Mouse (Mus musculus) CH12.LX (cell line): ENCODE measurements at regions not wholly inside any gene's neighbourhood (a gene's known extent, or its start where the extent isn't known, plus 50 kb on each side); places are given as distances from the start of the nearest gene placed in this dataset.

ENCODE experiments used
- DNase-seq: peaks from one replicate; pipeline ENCODE4 v3.0.0-alpha.2; 2013; ENCODE audit errors: extremely low read depth
- H3K27ac ChIP-seq: 2 replicates; pipeline ENCODE4 v1.5.1; 2012; ENCODE audit warnings: low read depth, mild to moderate bottlenecking, control low read depth, moderate library complexity; ENCODE audit not compliant: insufficient read depth
- H3K27me3 ChIP-seq: replicated peaks from 2 replicates; pipeline ENCODE3; 2012; ENCODE audit warnings: inconsistent platforms
- H3K36me3 ChIP-seq, 2 experiments: replicated peaks in 1 of 2; 2 replicates each; pipeline versions ENCODE3 to v1.6.1; 2012; ENCODE audit warnings: inconsistent platforms in 1 of 2, low read length in 1 of 2, mild to moderate bottlenecking in 1 of 2, mixed read lengths in 1 of 2, moderate library complexity in 1 of 2; ENCODE audit not compliant: control insufficient read depth in 1 of 2, insufficient read depth in 1 of 2
- H3K4me1 ChIP-seq, 2 experiments: 2 replicates each; pipeline ENCODE4 v1.6.1; 2012; ENCODE audit warnings: inconsistent platforms in 1 of 2, moderate library complexity in 1 of 2; ENCODE audit not compliant: insufficient read depth in 2 of 2, control insufficient read depth in 1 of 2
- H3K4me2 ChIP-seq: 2 replicates; pipeline ENCODE4 v1.6.1; 2012; ENCODE audit warnings: low read depth, mild to moderate bottlenecking, control low read depth; ENCODE audit not compliant: poor library complexity, insufficient read depth, severe bottlenecking
- H3K4me3 ChIP-seq, 3 experiments: fragments of 150-350 bp in 1 of 3; sonication (generic) in 1 of 3; replicated peaks in 1 of 3; 2 replicates each; pipeline versions ENCODE3 to v1.5.1; 2011 to 2012; ENCODE audit warnings: low read depth in 2 of 3, low read length in 2 of 3, mild to moderate bottlenecking in 2 of 3, moderate library complexity in 2 of 3, control low read depth in 1 of 3, improper control_type of control experiment in 1 of 3, inconsistent platforms in 1 of 3, mixed read lengths in 1 of 3; ENCODE audit not compliant: poor library complexity in 1 of 3
- H3K79me2 ChIP-seq: replicated peaks from 2 replicates; pipeline ENCODE4 v1.6.1; 2012; ENCODE audit warnings: mild to moderate bottlenecking, moderate library complexity; ENCODE audit not compliant: control insufficient read depth, poor library complexity, insufficient read depth, severe bottlenecking; ENCODE audit errors: extremely low read depth
- H3K9ac ChIP-seq: 2 replicates; pipeline ENCODE4 v1.6.1; 2012; ENCODE audit warnings: low read depth, mild to moderate bottlenecking, control low read depth, moderate library complexity; ENCODE audit not compliant: insufficient read depth
- H3K9me3 ChIP-seq: replicated peaks from 2 replicates; pipeline ENCODE3; 2012; ENCODE audit warnings: low read length, inconsistent platforms, mixed read lengths
- BHLHE40 ChIP-seq: IDR thresholded peaks from 2 replicates; pipeline ENCODE4 v1.6.1; 2011; ENCODE audit warnings: mild to moderate bottlenecking, low read depth, low read length, improper control_type of control experiment
- CHD1 ChIP-seq: IDR thresholded peaks from 2 replicates; pipeline ENCODE4 v1.6.1; 2012; ENCODE audit warnings: low read depth, low read length, improper control_type of control experiment, inconsistent platforms
- CTCF ChIP-seq, 2 experiments: IDR thresholded peaks in 1 of 2; conservative IDR thresholded peaks in 1 of 2; 2 replicates each; pipeline ENCODE4 v1.5.1; 2011 to 2012; ENCODE audit warnings: low read depth in 2 of 2, low read length in 2 of 2, improper control_type of control experiment in 1 of 2, inconsistent platforms in 1 of 2, mild to moderate bottlenecking in 1 of 2, moderate library complexity in 1 of 2
- ETS1 ChIP-seq: conservative IDR thresholded peaks from 2 replicates; pipeline ENCODE4 v1.6.1; 2012; ENCODE audit warnings: low read depth, mild to moderate bottlenecking, inconsistent platforms, low read length, improper control_type of control experiment, moderate library complexity
- GABPA ChIP-seq: IDR thresholded peaks from 2 replicates; pipeline ENCODE4 v1.6.1; 2012; ENCODE audit warnings: low read depth, low read length, improper control_type of control experiment, inconsistent platforms; ENCODE audit not compliant: insufficient replicate concordance
- HCFC1 ChIP-seq: IDR thresholded peaks from 2 replicates; pipeline ENCODE4 v1.6.1; 2012; ENCODE audit warnings: low read depth, mild to moderate bottlenecking, inconsistent platforms, low read length, improper control_type of control experiment
- IRF4 ChIP-seq: IDR thresholded peaks from 2 replicates; pipeline ENCODE4 v1.6.1; 2014; ENCODE audit warnings: low read depth, mild to moderate bottlenecking, inconsistent platforms, low read length, improper control_type of control experiment
- JUN ChIP-seq: IDR thresholded peaks from 2 replicates; pipeline ENCODE4 v1.6.1; 2011; ENCODE audit warnings: low read depth, mild to moderate bottlenecking, low read length, improper control_type of control experiment, moderate library complexity; ENCODE audit not compliant: insufficient read depth
- JUND ChIP-seq: conservative IDR thresholded peaks from 2 replicates; pipeline ENCODE4 v1.6.1; 2011; ENCODE audit warnings: low read depth, low read length, improper control_type of control experiment
- KAT2A ChIP-seq: IDR thresholded peaks from 2 replicates; pipeline ENCODE4 v1.6.1; 2012; ENCODE audit warnings: low read length, improper control_type of control experiment, inconsistent platforms; ENCODE audit not compliant: insufficient replicate concordance
- MAFK ChIP-seq: IDR thresholded peaks from 2 replicates; pipeline ENCODE4 v1.6.1; 2011; ENCODE audit warnings: low read length, improper control_type of control experiment; ENCODE audit not compliant: insufficient replicate concordance
- MAZ ChIP-seq: IDR thresholded peaks from 2 replicates; pipeline ENCODE4 v1.6.1; 2012; ENCODE audit warnings: low read depth, mild to moderate bottlenecking, inconsistent platforms, low read length, improper control_type of control experiment, moderate library complexity
- MEF2A ChIP-seq: IDR thresholded peaks from 2 replicates; pipeline ENCODE4 v1.6.1; 2014; ENCODE audit warnings: low read depth, mild to moderate bottlenecking, inconsistent platforms, low read length, improper control_type of control experiment, borderline replicate concordance
- MXI1 ChIP-seq: IDR thresholded peaks from 2 replicates; pipeline ENCODE4 v1.6.1; 2011; ENCODE audit warnings: mild to moderate bottlenecking, low read depth, low read length, improper control_type of control experiment
- NELFE ChIP-seq: IDR thresholded peaks from 2 replicates; pipeline ENCODE4 v1.6.1; 2011; ENCODE audit warnings: low read depth, low read length, improper control_type of control experiment
- PAX5 ChIP-seq: IDR thresholded peaks from 2 replicates; pipeline ENCODE4 v1.6.1; 2012; ENCODE audit warnings: low read length, inconsistent platforms, mixed read lengths
- POLR2AphosphoS2 ChIP-seq: IDR thresholded peaks from 2 replicates; pipeline ENCODE4 v1.6.1; 2011; ENCODE audit warnings: low read depth, low read length, improper control_type of control experiment
- SIN3A ChIP-seq: IDR thresholded peaks from 2 replicates; pipeline ENCODE4 v1.6.1; 2012; ENCODE audit warnings: low read length, improper control_type of control experiment, inconsistent platforms
- SMC3 ChIP-seq: IDR thresholded peaks from 2 replicates; pipeline ENCODE4 v1.6.1; 2011; ENCODE audit warnings: low read depth, low read length, improper control_type of control experiment
- TBP ChIP-seq: conservative IDR thresholded peaks from 2 replicates; pipeline ENCODE4 v1.6.1; 2011; ENCODE audit warnings: low read depth, low read length, improper control_type of control experiment
- USF1 ChIP-seq: IDR thresholded peaks from 2 replicates; pipeline ENCODE4 v1.6.1; 2014; ENCODE audit warnings: low read depth, mild to moderate bottlenecking, inconsistent platforms, low read length, improper control_type of control experiment
- dilution Hi-C: fragments of 300-500 bp; cut with MboI; formaldehyde crosslinking; loops from 2 replicates; pipeline ENCODE4 v1.14.3; 2020; ENCODE audit warnings: low sequenced_read_pairs; ENCODE audit not compliant: extremely low pct_unique_long_range_greater_than_20kb, extremely low pct_ligation_motif_present
- in situ Hi-C: fragments of 300-500 bp; cut with MboI; formaldehyde crosslinking; loops from 3 replicates; pipeline ENCODE4 v1.14.3; 2019; ENCODE audit warnings: low sequenced_read_pairs, low pct_ligation_motif_present, low pct_unique_long_range_greater_than_20kb, mixed read lengths

GRCm38 (mm10) chr1:157011226-157011625 lies 71.8 kb upstream of the Ralgps2 start:
- no peak for DNase-seq
- dilution Hi-C loops (no loop called here), in situ Hi-C loops (no loop called here)
- no peaks in the 10 kb centered on the region for H3K9me3 ChIP-seq
- no peak overlapping the region for H3K4me2 ChIP-seq
- H3K4me3 ChIP-seq, result no peak overlapping the region
- 0 out of 2 replicates have a peak, but pooled peaks cover 2% of the 10 kb centered on the region for H3K79me2 ChIP-seq
- TF ChIP-seq JUND (no peak), MAZ (no peak), USF1 (no peak), MAFK (no peak), HCFC1 (no peak), CTCF (conservative IDR thresholded peaks at IDR 0.05 in 1 of 2, IDR thresholded peaks at IDR 0.05 in 1 of 2; ENCODE audit: low read depth in 2 of 2, low read length in 2 of 2) (no peak), PAX5 (no peak)
- H3K4me1 ChIP-seq, result peaks cover 27 to 61% of the 10 kb centered on the region in 2 experiments
- H3K36me3 ChIP-seq, result no peaks in the 10 kb centered on the region
- no peak overlapping the region for H3K9ac ChIP-seq
- H3K27ac ChIP-seq, result no peak overlapping the region
- H3K27me3 ChIP-seq, result no peaks in the 10 kb centered on the region

DNA sequence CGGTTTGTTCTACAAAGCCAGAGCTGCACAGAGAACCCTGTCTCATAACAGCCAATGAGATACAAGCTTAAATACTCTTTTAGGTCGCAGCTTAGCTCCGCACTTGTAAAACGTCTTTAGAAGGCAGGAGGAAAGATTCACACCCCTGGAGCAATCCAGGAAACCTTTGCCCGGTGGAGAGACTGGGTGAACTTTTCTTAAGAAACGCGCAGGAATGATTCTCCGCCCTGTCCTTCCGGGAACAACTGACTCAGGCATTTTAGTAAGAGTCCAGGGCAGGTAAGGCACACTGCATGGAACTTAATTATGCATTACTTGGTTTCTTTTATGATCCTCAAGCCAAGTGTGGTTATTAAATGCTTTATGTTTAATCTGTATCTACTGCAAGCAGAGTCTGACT lies 70.0 kb upstream of the Ralgps2 start:
- no peak overlapping the region for H3K4me2 ChIP-seq
- no peak overlapping the region for H3K27ac ChIP-seq
- DNase-seq, result no peak
- no peaks in the 10 kb centered on the region for H3K9me3 ChIP-seq
- H3K36me3 ChIP-seq, result no peaks in the 10 kb centered on the region
- H3K9ac ChIP-seq, result no peak overlapping the region
- H3K4me3 ChIP-seq, result no peak overlapping the region
- dilution Hi-C loops, result no loop called here
- in situ Hi-C loops, result no loop called here
- peaks cover 16 to 43% of the 10 kb centered on the region in 2 experiments for H3K4me1 ChIP-seq
- no peaks in the 10 kb centered on the region for H3K27me3 ChIP-seq
- H3K79me2 ChIP-seq, result no peaks in the 10 kb centered on the region
- no peak for TF ChIP-seq GABPA
- no peak for TF ChIP-seq JUN
- no peak for TF ChIP-seq PAX5
- TF ChIP-seq IRF4, result no peak
- TF ChIP-seq MXI1, result no peak
- TF ChIP-seq ETS1, result no peak
- TF ChIP-seq SIN3A, result no peak
- TF ChIP-seq MAZ, result no peak
- no peak for TF ChIP-seq POLR2AphosphoS2
- TF ChIP-seq KAT2A, result no peak
- no peak for TF ChIP-seq BHLHE40
- no peak for TF ChIP-seq NELFE
- TF ChIP-seq TBP, result no peak
- no peak for TF ChIP-seq SMC3
- no peak for TF ChIP-seq CHD1
- TF ChIP-seq MEF2A, result no peak
